Mouse (Mus musculus) hindbrain, embryonic 10.5 days (tissue): ENCODE results near the gene Mon2. TPM values are rescaled to one million over a fixed set of nuclear protein-coding genes. Genes with fewer than 3 reads are reported as not detected.
"Not testable (repeated sequence)": the region's sequence is repeated elsewhere in the genome, so short reads cannot be mapped to it uniquely, and the experiment has no call there.

Experiments used
- DNase-seq: peaks from one replicate; pipeline ENCODE4 v3.0.0-alpha.2; 2017; ENCODE audit warnings: low spot score
- H3K27ac ChIP-seq: fragments of 300-500 bp; sonication (generic); 2 replicates; pipeline ENCODE4 v1.5.1; 2016; ENCODE audit warnings: mild to moderate bottlenecking, moderate library complexity
- H3K27me3 ChIP-seq: fragments of 300-500 bp; sonication (generic); 2 replicates; pipeline ENCODE4 v1.6.1; 2016; ENCODE audit warnings: mild to moderate bottlenecking; ENCODE audit not compliant: poor library complexity, insufficient read depth, severe bottlenecking
- H3K36me3 ChIP-seq: fragments of 300-500 bp; sonication (generic); 2 replicates; pipeline ENCODE4 v1.6.1; 2016; ENCODE audit warnings: mild to moderate bottlenecking, moderate library complexity
- H3K4me1 ChIP-seq: fragments of 300-500 bp; sonication (generic); replicated peaks from 2 replicates; pipeline ENCODE4 v1.6.1; 2016; ENCODE audit warnings: mild to moderate bottlenecking
- H3K4me3 ChIP-seq: fragments of 300-500 bp; sonication (generic); 2 replicates; pipeline ENCODE4 v1.5.1; 2016; ENCODE audit warnings: mild to moderate bottlenecking, moderate library complexity
- H3K9me3 ChIP-seq: fragments of 300-500 bp; sonication (generic); 2 replicates; pipeline ENCODE4 v1.6.1; 2016; ENCODE audit warnings: mild to moderate bottlenecking, moderate library complexity
- WGBS: fragments of 180-500 bp; shearing (Covaris S2); methylation state at CpG from one replicate; pipeline ENCODE4 v1.1.7; 2016; 5-methylcytosine and 5-hydroxymethylcytosine counted together
- polyA plus RNA-seq: library from polyadenylated mRNA; unstranded; fragments of >200 nt; fragmentation: Nextera tagmentation; extraction: Ambion mirVana; gene quantifications from 2 replicates; pipeline ENCODE4 v1.2.1, GENCODE M21; 2016

The Mon2 gene
- polyA plus RNA-seq, 1 experiment from 2014 or later = 24.8 TPM

- Histone ChIP-seq H3K27ac (no peak overlapping the region), H3K36me3 (no peaks in the 10 kb centered on the region), H3K4me3 (no peak overlapping the region), H3K9me3 (0 out of 2 replicates have a peak, but pooled peaks cover 3% of the 10 kb centered on the region), H3K4me1 (peaks cover 25% of the 10 kb centered on the region), H3K27me3 (peaks cover 17% of the 10 kb centered on the region)
- DNase-seq = no peak
- 85% methylated on average over 7 of the region's 7 CpGs for WGBS
Measured at GRCm38 (mm10) chr10:122966421-122966820, 109.9 kb downstream of the Mon2 start.

- not testable (repeated sequence) for H3K4me3 ChIP-seq, H3K27ac ChIP-seq, H3K9me3 ChIP-seq, H3K36me3 ChIP-seq, DNase-seq
- Histone ChIP-seq H3K27me3 (peaks cover 17% of the 10 kb centered on the region), H3K4me1 (peaks cover 31% of the 10 kb centered on the region)
- 91% methylated on average over 5 of the region's 5 CpGs for WGBS
Measured at GRCm38 (mm10) chr10:122965650-122966049, 110.7 kb downstream of the Mon2 start.

- Histone ChIP-seq H3K4me1 (peaks cover 34% of the 10 kb centered on the region), H3K27me3 (peaks cover 17% of the 10 kb centered on the region), H3K9me3 (peaks cover 8% of the 10 kb centered on the region; the same call in 1 of the 2 replicates), H3K4me3 (peak overlapping the region; percentile 51), H3K27ac (peak overlapping the region; percentile 79), H3K36me3 (no peaks in the 10 kb centered on the region)
- 11% methylated on average over 4 of the region's 4 CpGs for WGBS
- no peak for DNase-seq
Measured at GRCm38 (mm10) chr10:122964241-122964636, 112.1 kb downstream of the Mon2 start.

GRCm38 (mm10) chr10:122963463-122964240, 112.7 kb downstream of the Mon2 start:
- H3K27ac ChIP-seq = peak overlapping the region; percentile 79
- peaks cover 8% of the 10 kb centered on the region; the same call in 1 of the 2 replicates for H3K9me3 ChIP-seq
- peak overlapping the region; percentile 51 for H3K4me3 ChIP-seq
- 1% methylated on average over 21 of the region's 21 CpGs for WGBS
- peaks cover 34% of the 10 kb centered on the region for H3K4me1 ChIP-seq
- H3K27me3 ChIP-seq = peaks cover 17% of the 10 kb centered on the region
- DNase-seq = peak; percentile 51
- H3K36me3 ChIP-seq = no peaks in the 10 kb centered on the region

GRCm38 (mm10) chr10:122962651-122963050, 113.7 kb downstream of the Mon2 start:
- peaks cover 34% of the 10 kb centered on the region for H3K4me1 ChIP-seq
- no peak overlapping the region for H3K4me3 ChIP-seq
- no peaks in the 10 kb centered on the region for H3K36me3 ChIP-seq
- H3K9me3 ChIP-seq = peaks cover 6% of the 10 kb centered on the region; the same call in 1 of the 2 replicates
- peaks cover 17% of the 10 kb centered on the region for H3K27me3 ChIP-seq
- no peak for DNase-seq
- WGBS = 59% methylated on average over 9 of the region's 9 CpGs
- no peak overlapping the region for H3K27ac ChIP-seq

- DNase-seq = no peak
- WGBS = 66% methylated on average over 9 of the region's 9 CpGs
Measured at GRCm38 (mm10) chr10:122961494-122961893, 114.8 kb downstream of the Mon2 start.

GRCm38 (mm10) chr10:122960738-122961137, 115.6 kb downstream of the Mon2 start:
- Histone ChIP-seq H3K4me3 (no peak overlapping the region), H3K27me3 (peaks cover 17% of the 10 kb centered on the region), H3K9me3 (peaks cover 5% of the 10 kb centered on the region; the same call in 1 of the 2 replicates), H3K36me3 (no peaks in the 10 kb centered on the region), H3K27ac (no peak overlapping the region), H3K4me1 (peaks cover 34% of the 10 kb centered on the region)
- DNase-seq = no peak
- 72% methylated on average over 16 of the region's 16 CpGs for WGBS

More at GRCm38 (mm10) chr10:122961494-122961893, 114.8 kb downstream of the Mon2 start:
- Histone ChIP-seq H3K9me3 (peaks cover 5% of the 10 kb centered on the region; the same call in 1 of the 2 replicates), H3K27me3 (peaks cover 17% of the 10 kb centered on the region), H3K4me1 (peaks cover 34% of the 10 kb centered on the region), H3K4me3 (no peak overlapping the region), H3K27ac (no peak overlapping the region), H3K36me3 (no peaks in the 10 kb centered on the region)

- Histone ChIP-seq H3K4me3 (no peak overlapping the region), H3K36me3 (no peaks in the 10 kb centered on the region), H3K27me3 (peaks cover 17% of the 10 kb centered on the region), H3K27ac (no peak overlapping the region; the same call in 1 of the 2 replicates), H3K4me1 (peaks cover 34% of the 10 kb centered on the region), H3K9me3 (peaks cover 5% of the 10 kb centered on the region; the same call in 1 of the 2 replicates)
- 83% methylated on average over 16 of the region's 16 CpGs for WGBS
- DNase-seq = no peak
Measured at GRCm38 (mm10) chr10:122960216-122960615, 116.1 kb downstream of the Mon2 start.

GRCm38 (mm10) chr10:122958699-122959098, 117.6 kb downstream of the Mon2 start:
- 92% methylated on average over 5 of the region's 5 CpGs for WGBS
- Histone ChIP-seq H3K4me3 (no peak overlapping the region), H3K36me3 (no peaks in the 10 kb centered on the region), H3K27ac (no peak overlapping the region), H3K9me3 (peaks cover 5% of the 10 kb centered on the region; the same call in 1 of the 2 replicates), H3K27me3 (peaks cover 12% of the 10 kb centered on the region), H3K4me1 (peaks cover 23% of the 10 kb centered on the region)
- no peak for DNase-seq

- Histone ChIP-seq H3K4me3 (no peak overlapping the region), H3K27me3 (peaks cover 9% of the 10 kb centered on the region), H3K27ac (no peak overlapping the region), H3K36me3 (no peaks in the 10 kb centered on the region), H3K4me1 (peaks cover 15% of the 10 kb centered on the region), H3K9me3 (peaks cover 5% of the 10 kb centered on the region; the same call in 1 of the 2 replicates)
- 87% methylated on average over 2 of the region's 2 CpGs for WGBS
- no peak for DNase-seq
Measured at GRCm38 (mm10) chr10:122957918-122958317, 118.4 kb downstream of the Mon2 start.

GRCm38 (mm10) chr10:122953576-122953975, 122.7 kb downstream of the Mon2 start:
- Histone ChIP-seq H3K9me3 (no peaks in the 10 kb centered on the region), H3K27ac (no peak overlapping the region), H3K4me3 (no peak overlapping the region), H3K36me3 (no peaks in the 10 kb centered on the region), H3K27me3 (no peaks in the 10 kb centered on the region), H3K4me1 (no peaks in the 10 kb centered on the region)
- 92% methylated on average over 9 of the region's 9 CpGs for WGBS
- no peak for DNase-seq

GRCm38 (mm10) chr10:122950966-122951365, 125.3 kb downstream of the Mon2 start:
- Histone ChIP-seq H3K9me3 (no peaks in the 10 kb centered on the region), H3K4me1 (no peaks in the 10 kb centered on the region; the same call in 1 of the 2 replicates), H3K4me3 (no peak overlapping the region), H3K36me3 (no peaks in the 10 kb centered on the region), H3K27me3 (no peaks in the 10 kb centered on the region), H3K27ac (no peak overlapping the region)
- DNase-seq = no peak
- WGBS = 76% methylated on average over 6 of the region's 6 CpGs

- H3K4me3 ChIP-seq = no peak overlapping the region
- no peaks in the 10 kb centered on the region for H3K36me3 ChIP-seq
- DNase-seq = no peak
- WGBS = 82% methylated on average over 5 of the region's 5 CpGs
- H3K27me3 ChIP-seq = no peaks in the 10 kb centered on the region
- peaks cover 13% of the 10 kb centered on the region; the same call in 1 of the 2 replicates for H3K4me1 ChIP-seq
- no peak overlapping the region for H3K27ac ChIP-seq
- H3K9me3 ChIP-seq = no peaks in the 10 kb centered on the region
Measured at GRCm38 (mm10) chr10:122944888-122945287, 131.4 kb downstream of the Mon2 start.
